Mouse (Mus musculus) hindbrain, embryonic 16.5 days (tissue): ENCODE results near the gene Nfe2l2. TPM values are rescaled to one million over a fixed set of nuclear protein-coding genes. Genes with fewer than 3 reads are reported as not detected.
"Not testable (repeated sequence)": the region's sequence is repeated elsewhere in the genome, so short reads cannot be mapped to it uniquely, and the experiment has no call there.

Experiments used
- ATAC-seq: fragments of 200-750 bp; cut with Nextera tagmentation; 2 replicates; pipeline ENCODE4 v1.8.0; 2017; ENCODE audit warnings: moderate TSS enrichment, moderate library complexity
- H3K27ac ChIP-seq: fragments of 300-500 bp; sonication (generic); 2 replicates; pipeline ENCODE4 v1.5.1; 2014; ENCODE audit warnings: low read depth, mild to moderate bottlenecking, control low read depth, low read length, moderate library complexity
- H3K27me3 ChIP-seq: fragments of 300-500 bp; sonication (generic); replicated peaks from 2 replicates; pipeline ENCODE4 v1.6.1; 2014; ENCODE audit warnings: low read length; ENCODE audit not compliant: control insufficient read depth, insufficient read depth
- H3K36me3 ChIP-seq: fragments of 300-500 bp; sonication (generic); 2 replicates; pipeline ENCODE4 v1.6.1; 2014; ENCODE audit warnings: mild to moderate bottlenecking, low read length, moderate library complexity, mixed read lengths; ENCODE audit not compliant: control insufficient read depth, insufficient read depth
- H3K4me1 ChIP-seq: fragments of 300-500 bp; sonication (generic); 2 replicates; pipeline ENCODE4 v1.6.1; 2014; ENCODE audit warnings: low read depth, low read length; ENCODE audit not compliant: control insufficient read depth, insufficient read depth
- H3K4me2 ChIP-seq: fragments of 300-500 bp; sonication (generic); 2 replicates; pipeline ENCODE4 v1.6.1; 2014; ENCODE audit warnings: mild to moderate bottlenecking, low read length, control low read depth, moderate library complexity
- H3K4me3 ChIP-seq: fragments of 300-500 bp; sonication (generic); 2 replicates; pipeline ENCODE4 v1.5.1; 2014; ENCODE audit warnings: mild to moderate bottlenecking, low read length, control low read depth, moderate library complexity
- H3K9ac ChIP-seq: fragments of 300-500 bp; sonication (generic); 2 replicates; pipeline ENCODE4 v1.6.1; 2014; ENCODE audit warnings: low read depth, mild to moderate bottlenecking, control low read depth, low read length, moderate library complexity
- H3K9me3 ChIP-seq: fragments of 300-500 bp; sonication (generic); 2 replicates; pipeline ENCODE4 v1.6.1; 2014; ENCODE audit warnings: mild to moderate bottlenecking, low read length, moderate library complexity; ENCODE audit not compliant: control insufficient read depth
- WGBS: fragments of 180-500 bp; shearing (Covaris S2); extraction: QIAGEN DNeasy Blood & Tissue Kit; methylation state at CpG from one replicate; pipeline ENCODE4 v1.1.7; 2014; 5-methylcytosine and 5-hydroxymethylcytosine counted together
- polyA plus RNA-seq: library from polyadenylated mRNA; unstranded; fragments of >200 nt; fragmentation: Nextera tagmentation; extraction: Ambion mirVana; gene quantifications from 2 replicates; pipeline ENCODE4 v1.2.1, GENCODE M21; 2015

The Nfe2l2 gene
- polyA plus RNA-seq, 1 experiment from 2014 or later, result 14.3 TPM

- Histone ChIP-seq H3K4me2 (no peak overlapping the region), H3K27me3 (no peaks in the 10 kb centered on the region), H3K36me3 (no peaks in the 10 kb centered on the region), H3K4me1 (no peaks in the 10 kb centered on the region), H3K4me3 (no peak overlapping the region), H3K9me3 (no peaks in the 10 kb centered on the region), H3K9ac (no peak overlapping the region), H3K27ac (no peak overlapping the region)
- no peak for ATAC-seq
- 92% methylated on average over 6 of the region's 6 CpGs for WGBS
These were observed 60.5 kb downstream of the Nfe2l2 start for GRCm38 (mm10) chr2:75643950-75644349.

DNA sequence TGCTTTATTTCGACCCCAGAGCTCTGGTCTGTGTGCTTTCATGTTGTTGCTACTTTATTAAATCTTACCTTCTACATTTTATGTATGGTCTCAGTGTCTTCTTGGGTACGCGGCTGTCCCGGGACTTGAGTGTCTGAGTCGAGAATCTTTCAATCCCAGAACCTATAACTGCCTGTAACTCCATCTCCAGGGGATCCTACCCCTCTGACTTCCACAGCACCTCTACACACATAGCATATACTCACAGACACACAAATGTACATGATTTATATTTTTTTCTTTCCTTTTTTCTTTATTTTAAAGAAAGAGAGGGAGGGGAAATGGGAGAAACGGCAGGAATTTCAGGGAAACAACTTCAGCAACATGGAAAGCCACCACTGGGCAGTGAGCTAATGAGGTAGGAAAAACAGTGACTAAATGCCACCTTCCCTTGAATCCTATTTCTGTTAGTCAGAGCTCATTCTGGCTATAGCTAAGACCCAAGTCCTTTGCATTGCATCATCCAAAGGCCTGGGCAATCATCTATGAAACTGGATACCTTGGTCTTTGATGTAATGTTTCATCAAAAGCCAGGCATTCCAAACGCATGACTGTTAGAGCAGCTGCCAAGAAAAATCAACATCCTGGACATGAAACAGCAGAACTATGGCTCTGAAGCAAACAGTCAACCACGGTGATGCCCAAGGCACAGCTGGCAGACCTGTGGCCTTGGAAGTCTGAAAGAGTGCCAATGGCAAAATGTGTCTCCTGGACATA, 61.5 kb downstream of the Nfe2l2 start:
- no peak overlapping the region for H3K27ac ChIP-seq
- 87% methylated on average over 8 of the region's 8 CpGs for WGBS
- no peaks in the 10 kb centered on the region for H3K9me3 ChIP-seq
- H3K4me2 ChIP-seq, result no peak overlapping the region
- no peaks in the 10 kb centered on the region for H3K36me3 ChIP-seq
- H3K4me1 ChIP-seq, result no peaks in the 10 kb centered on the region
- H3K27me3 ChIP-seq, result no peaks in the 10 kb centered on the region
- no peak overlapping the region for H3K4me3 ChIP-seq
- no peak overlapping the region for H3K9ac ChIP-seq
- no peak for ATAC-seq

DNA sequence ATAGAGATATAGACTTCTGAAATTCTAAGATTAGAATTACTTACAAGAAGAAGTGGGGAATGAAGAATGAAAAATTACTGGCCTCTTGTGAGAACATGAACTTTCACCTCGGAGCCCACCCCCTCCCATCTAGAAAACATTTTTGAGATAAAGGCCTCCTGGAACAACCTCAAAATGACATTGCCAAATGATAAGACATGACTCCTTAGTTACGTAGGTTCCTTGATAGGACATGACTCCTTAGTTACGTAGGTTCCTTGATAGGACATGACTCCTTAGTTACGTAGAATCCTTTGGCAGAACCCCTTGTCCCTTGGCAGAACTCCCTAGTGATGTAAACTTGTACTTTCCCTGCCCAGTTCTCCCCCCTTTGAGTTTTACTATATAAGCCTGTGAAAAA, 62.1 kb downstream of the Nfe2l2 start:
- not testable (repeated sequence) for H3K4me2 ChIP-seq, H3K9me3 ChIP-seq, H3K4me3 ChIP-seq, H3K36me3 ChIP-seq, H3K27ac ChIP-seq, ATAC-seq, H3K27me3 ChIP-seq, H3K4me1 ChIP-seq, H3K9ac ChIP-seq
- 90% methylated on average over 2 of the region's 4 CpGs for WGBS

DNA sequence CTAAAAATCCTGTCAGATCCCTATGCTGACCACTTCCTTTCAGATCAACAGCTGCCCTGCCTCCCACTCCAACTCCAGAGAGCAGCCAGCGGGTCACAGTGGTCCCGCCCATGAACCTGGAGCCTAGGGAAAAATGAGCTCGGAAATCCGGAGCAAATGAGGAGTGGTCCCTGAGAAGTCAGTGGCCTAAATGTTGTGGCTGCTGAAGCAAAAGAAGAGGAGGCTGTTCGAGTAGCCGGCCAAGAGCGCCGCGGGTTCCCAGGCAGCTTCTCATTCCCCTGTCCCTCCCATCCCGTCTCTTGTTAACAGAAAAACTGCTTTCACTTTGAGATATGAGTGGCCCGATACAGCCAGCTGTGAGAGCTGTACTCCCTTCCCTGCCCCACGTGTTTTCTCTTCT, 64.9 kb downstream of the Nfe2l2 start:
- ATAC-seq, H3K9ac ChIP-seq, H3K4me2 ChIP-seq, H3K4me1 ChIP-seq, H3K27ac ChIP-seq, H3K9me3 ChIP-seq, H3K36me3 ChIP-seq, H3K4me3 ChIP-seq, H3K27me3 ChIP-seq: not testable (repeated sequence)
- WGBS, result no CpG with 5 or more reads among the region's 12 CpGs

DNA sequence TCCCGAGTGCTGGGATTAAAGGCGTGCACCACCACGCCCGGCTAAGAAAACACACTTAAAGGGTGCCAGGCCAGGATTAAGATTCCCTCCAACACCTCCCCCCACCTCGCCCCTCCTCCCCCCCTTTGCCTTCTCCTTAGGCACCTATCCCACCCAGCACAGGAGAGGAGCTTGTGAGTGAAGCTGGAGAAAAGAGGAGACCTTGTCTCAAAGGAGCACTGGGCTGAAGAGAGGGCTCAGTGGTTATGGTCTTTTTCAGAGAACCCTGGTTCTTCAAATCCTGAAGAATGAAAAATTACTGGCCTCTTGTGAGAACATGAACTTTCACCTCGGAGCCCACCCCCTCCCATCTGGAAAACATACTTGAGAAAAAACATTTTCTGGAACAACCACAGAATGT, 66.6 kb downstream of the Nfe2l2 start:
- not testable (repeated sequence) for H3K27me3 ChIP-seq, H3K9ac ChIP-seq, H3K4me1 ChIP-seq, ATAC-seq, H3K4me2 ChIP-seq, H3K9me3 ChIP-seq, H3K27ac ChIP-seq, H3K36me3 ChIP-seq, H3K4me3 ChIP-seq
- 91% methylated on average over 6 of the region's 6 CpGs for WGBS

DNA sequence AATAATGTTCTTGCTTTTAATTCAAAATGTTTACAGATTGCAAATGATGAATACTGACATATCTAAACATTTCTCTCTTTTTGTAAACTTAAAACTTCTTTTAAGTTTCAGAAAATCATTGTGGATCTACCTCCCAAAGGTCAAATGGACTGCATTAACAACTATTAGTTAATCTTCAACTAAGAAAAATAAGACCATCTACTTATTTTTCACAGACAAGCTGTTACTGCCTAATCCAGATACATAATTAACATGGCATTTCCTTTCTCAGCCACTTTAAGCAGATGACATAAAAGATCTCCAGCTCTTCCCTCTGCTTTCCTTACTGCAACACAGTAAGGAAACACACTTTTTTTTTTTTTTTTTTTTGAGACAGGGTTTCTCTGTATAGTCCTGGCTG, 67.1 kb downstream of the Nfe2l2 start:
- Histone ChIP-seq H3K4me3 (no peak overlapping the region), H3K27ac (no peak overlapping the region), H3K9me3 (no peaks in the 10 kb centered on the region), H3K4me2 (no peak overlapping the region), H3K27me3 (no peaks in the 10 kb centered on the region), H3K4me1 (no peaks in the 10 kb centered on the region), H3K9ac (no peak overlapping the region), H3K36me3 (no peaks in the 10 kb centered on the region)
- ATAC-seq, result no peak

- H3K9ac ChIP-seq, H3K4me3 ChIP-seq, H3K27me3 ChIP-seq, H3K27ac ChIP-seq, H3K36me3 ChIP-seq, H3K4me1 ChIP-seq, ATAC-seq, H3K4me2 ChIP-seq, H3K9me3 ChIP-seq: not testable (repeated sequence)
- WGBS, result 90% methylated on average over 2 of the region's 2 CpGs
These were observed 67.5 kb downstream of the Nfe2l2 start for GRCm38 (mm10) chr2:75637055-75637304.

- WGBS, result 73% methylated on average over 6 of the region's 6 CpGs
These were observed 68.0 kb downstream of the Nfe2l2 start for GRCm38 (mm10) chr2:75636261-75637054.

GRCm38 (mm10) chr2:75634431-75634830, 70.0 kb downstream of the Nfe2l2 start:
- H3K4me1 ChIP-seq, H3K36me3 ChIP-seq, ATAC-seq, H3K27ac ChIP-seq, H3K4me3 ChIP-seq, H3K9me3 ChIP-seq, H3K27me3 ChIP-seq, H3K4me2 ChIP-seq, H3K9ac ChIP-seq: not testable (repeated sequence)
- WGBS, result 93% methylated on average over 14 of the region's 14 CpGs

More at GRCm38 (mm10) chr2:75636261-75637054, 68.0 kb downstream of the Nfe2l2 start:
- H3K4me2 ChIP-seq, result no peak overlapping the region
- H3K9me3 ChIP-seq, result no peaks in the 10 kb centered on the region
- H3K4me1 ChIP-seq, result no peaks in the 10 kb centered on the region
- no peak overlapping the region for H3K4me3 ChIP-seq
- no peak overlapping the region for H3K27ac ChIP-seq
- no peak overlapping the region for H3K9ac ChIP-seq
- ATAC-seq, result no peak
- no peaks in the 10 kb centered on the region for H3K27me3 ChIP-seq
- no peaks in the 10 kb centered on the region for H3K36me3 ChIP-seq
